Mouse (Mus musculus) cortical plate, adult 2 months (tissue): ENCODE data around the gene Tex12.

Source experiments
- CTCF ChIP-seq: fragments of 200-500 bp; IDR thresholded peaks from 2 replicates; pipeline ENCODE4 v1.5.1; 2011; ENCODE audit warnings: mild to moderate bottlenecking, control low read depth, low read length; ENCODE audit not compliant: insufficient read depth; ENCODE audit errors: extremely low read depth
- POLR2A ChIP-seq: fragments of 200-500 bp; IDR thresholded peaks from 2 replicates; pipeline ENCODE4 v1.6.1; 2011; ENCODE audit warnings: mild to moderate bottlenecking, low read length, control low read depth; ENCODE audit not compliant: insufficient read depth; ENCODE audit errors: extremely low read depth

- TF ChIP-seq POLR2A (no peak), CTCF (no peak)
Observed at GRCm38 (mm10) chr9:50547859-50548478, 13.2 kb downstream of the Tex12 start.
